Mouse (Mus musculus) CH12F3 (cell line): Measurements from ENCODE around the gene Get4.

Source experiments
- in situ Hi-C: fragments of 300-500 bp; cut with MboI; formaldehyde crosslinking; loops from 2 replicates; pipeline ENCODE4 v1.14.3; 2020; ENCODE audit warnings: low sequenced_read_pairs

Get4 gene

GRCm38 (mm10) chr5:139241022-139241761 lies 10.9 kb upstream of the Get4 start:
- in situ Hi-C loops = no loop called here

GRCm38 (mm10) chr5:139243384-139243783 lies 8.7 kb upstream of the Get4 start:
- in situ Hi-C loops = no loop called here

- in situ Hi-C loops = no loop called here
Measured at GRCm38 (mm10) chr5:139247767-139248166, 4.4 kb upstream of the Get4 start.

- in situ Hi-C loops = no loop called here
Measured at GRCm38 (mm10) chr5:139248846-139249245, 3.3 kb upstream of the Get4 start.

- in situ Hi-C loops = no loop called here
Measured at GRCm38 (mm10) chr5:139251279-139251678, 845 bp upstream of the Get4 start.

GRCm38 (mm10) chr5:139251736-139252080 lies 416 bp upstream of the Get4 start:
- in situ Hi-C loops = no loop called here

- in situ Hi-C loops = no loop called here
Measured at GRCm38 (mm10) chr5:139252910-139253245, 754 bp downstream of the Get4 start.

GRCm38 (mm10) chr5:139253301-139253741 lies 1.2 kb downstream of the Get4 start:
- in situ Hi-C loops = no loop called here

GRCm38 (mm10) chr5:139254938-139255337 lies 2.8 kb downstream of the Get4 start:
- in situ Hi-C loops = no loop called here

- in situ Hi-C loops = no loop called here
Measured at GRCm38 (mm10) chr5:139255777-139256176, 3.7 kb downstream of the Get4 start.

GRCm38 (mm10) chr5:139256211-139256765 lies 4.2 kb downstream of the Get4 start:
- in situ Hi-C loops = no loop called here

- in situ Hi-C loops = no loop called here
Measured at GRCm38 (mm10) chr5:139257265-139257664, 5.1 kb downstream of the Get4 start.

- in situ Hi-C loops = no loop called here
Measured at GRCm38 (mm10) chr5:139257818-139258217, 5.7 kb downstream of the Get4 start.

- in situ Hi-C loops = no loop called here
Measured at GRCm38 (mm10) chr5:139258371-139259035, 6.4 kb downstream of the Get4 start.

- in situ Hi-C loops = no loop called here
Measured at GRCm38 (mm10) chr5:139259853-139260252, 7.7 kb downstream of the Get4 start.

- in situ Hi-C loops = no loop called here
Measured at GRCm38 (mm10) chr5:139261403-139261802, 9.3 kb downstream of the Get4 start.

- in situ Hi-C loops = no loop called here
Measured at GRCm38 (mm10) chr5:139267661-139268060, 15.5 kb downstream of the Get4 start.

- in situ Hi-C loops = no loop called here
Measured at GRCm38 (mm10) chr5:139270806-139271521, 18.8 kb downstream of the Get4 start.

- in situ Hi-C loops = no loop called here
Measured at GRCm38 (mm10) chr5:139271994-139272554, 19.9 kb downstream of the Get4 start.

- in situ Hi-C loops = no loop called here
Measured at GRCm38 (mm10) chr5:139277287-139277686, 25.2 kb downstream of the Get4 start.

- in situ Hi-C loops = no loop called here
Measured at GRCm38 (mm10) chr5:139281373-139282112, 29.4 kb downstream of the Get4 start.
